Mouse (Mus musculus) hindbrain, embryonic 11.5 days (tissue): Measurements from ENCODE around the gene Gm5039. TPM values are rescaled to one million over a fixed set of nuclear protein-coding genes. Genes with fewer than 3 reads are reported as not detected.
"Not testable (repeated sequence)": the region's sequence is repeated elsewhere in the genome, so short reads cannot be mapped to it uniquely, and the experiment has no call there.

ENCODE experiments used
- ATAC-seq: fragments of 200-750 bp; cut with Nextera tagmentation; 2 replicates; pipeline ENCODE4 v1.8.0; 2017; ENCODE audit warnings: mild to moderate bottlenecking, moderate TSS enrichment, moderate library complexity; ENCODE audit not compliant: low FRiP score
- DNase-seq: peaks from one replicate; pipeline ENCODE4 v3.0.0-alpha.2; 2015; ENCODE audit warnings: low spot score
- H3K27ac ChIP-seq: fragments of 300-500 bp; sonication (generic); 2 replicates; pipeline ENCODE4 v1.5.1; 2014; ENCODE audit warnings: mild to moderate bottlenecking, low read depth, low read length
- H3K27me3 ChIP-seq: fragments of 300-500 bp; sonication (generic); 2 replicates; pipeline ENCODE4 v1.6.1; 2014; ENCODE audit warnings: mild to moderate bottlenecking, low read length, moderate library complexity, mixed read lengths; ENCODE audit not compliant: control insufficient read depth, insufficient read depth
- H3K36me3 ChIP-seq: fragments of 300-500 bp; sonication (generic); 2 replicates; pipeline ENCODE4 v1.6.1; 2014; ENCODE audit warnings: mild to moderate bottlenecking, low read length, moderate library complexity, mixed read lengths; ENCODE audit not compliant: control insufficient read depth, insufficient read depth
- H3K4me1 ChIP-seq: fragments of 300-500 bp; sonication (generic); replicated peaks from 2 replicates; pipeline ENCODE4 v1.6.1; 2014; ENCODE audit warnings: low read length, mixed read lengths; ENCODE audit not compliant: control insufficient read depth, insufficient read depth
- H3K4me2 ChIP-seq: fragments of 300-500 bp; sonication (generic); replicated peaks from 2 replicates; pipeline ENCODE4 v1.6.1; 2014; ENCODE audit warnings: mild to moderate bottlenecking, low read depth, low read length
- H3K4me3 ChIP-seq: fragments of 300-500 bp; sonication (generic); 2 replicates; pipeline ENCODE4 v1.5.1; 2014; ENCODE audit warnings: low read depth, low read length
- H3K9ac ChIP-seq: fragments of 300-500 bp; sonication (generic); 2 replicates; pipeline ENCODE4 v1.6.1; 2014; ENCODE audit warnings: low read depth, low read length
- H3K9me3 ChIP-seq: fragments of 300-500 bp; sonication (generic); 2 replicates; pipeline ENCODE4 v1.6.1; 2016; ENCODE audit warnings: low read length; ENCODE audit not compliant: control insufficient read depth
- WGBS: fragments of 180-500 bp; shearing (Covaris S2); extraction: QIAGEN DNeasy Blood & Tissue Kit; methylation state at CpG from one replicate; pipeline ENCODE4 v1.1.7; 2014; 5-methylcytosine and 5-hydroxymethylcytosine counted together
- polyA plus RNA-seq: library from polyadenylated mRNA; unstranded; fragments of >200 nt; fragmentation: Nextera tagmentation; extraction: Ambion mirVana; gene quantifications from 2 replicates; pipeline ENCODE4 v1.2.1, GENCODE M21; 2014

The Gm5039 gene
- polyA plus RNA-seq, 1 experiment from 2014 or later: not detected

GRCm38 (mm10) chr12:88341286-88341685 lies 17.5 kb upstream of the Gm5039 start:
- H3K9me3 ChIP-seq, H3K4me2 ChIP-seq, H3K36me3 ChIP-seq, H3K4me1 ChIP-seq, H3K27ac ChIP-seq, ATAC-seq, H3K27me3 ChIP-seq, DNase-seq, H3K4me3 ChIP-seq, H3K9ac ChIP-seq: not testable (repeated sequence)
- WGBS: 44% methylated on average over 2 of the region's 2 CpGs

GRCm38 (mm10) chr12:88336662-88337413 lies 13.0 kb upstream of the Gm5039 start:
- not testable (repeated sequence) for H3K4me1 ChIP-seq, H3K4me2 ChIP-seq, ATAC-seq, H3K27me3 ChIP-seq, DNase-seq, H3K4me3 ChIP-seq, H3K9me3 ChIP-seq, H3K9ac ChIP-seq, H3K36me3 ChIP-seq, H3K27ac ChIP-seq
- 82% methylated on average over 4 of the region's 4 CpGs for WGBS

- no peak overlapping the region for H3K4me3 ChIP-seq
- H3K4me2 ChIP-seq: no peak overlapping the region
- no peaks in the 10 kb centered on the region for H3K36me3 ChIP-seq
- ATAC-seq (no peak), DNase-seq (no peak)
- WGBS: 87% methylated on average over 3 of the region's 3 CpGs
- H3K4me1 ChIP-seq: no peaks in the 10 kb centered on the region
- no peak overlapping the region for H3K9ac ChIP-seq
- no peaks in the 10 kb centered on the region for H3K9me3 ChIP-seq
- no peak overlapping the region for H3K27ac ChIP-seq
- H3K27me3 ChIP-seq: no peaks in the 10 kb centered on the region
These were observed 9.3 kb downstream of the Gm5039 start for GRCm38 (mm10) chr12:88314556-88314955.

GRCm38 (mm10) chr12:88297171-88297570 lies 26.7 kb downstream of the Gm5039 start:
- not testable (repeated sequence) for H3K27ac ChIP-seq, ATAC-seq, H3K36me3 ChIP-seq, H3K4me2 ChIP-seq, H3K4me1 ChIP-seq, H3K27me3 ChIP-seq, H3K9ac ChIP-seq, DNase-seq, H3K4me3 ChIP-seq, H3K9me3 ChIP-seq
- WGBS: 82% methylated on average over 2 of the region's 2 CpGs

GRCm38 (mm10) chr12:88293082-88293481 lies 30.7 kb downstream of the Gm5039 start:
- H3K9me3 ChIP-seq, H3K27ac ChIP-seq, H3K4me3 ChIP-seq, ATAC-seq, H3K36me3 ChIP-seq, H3K4me2 ChIP-seq, H3K27me3 ChIP-seq, DNase-seq, H3K9ac ChIP-seq, H3K4me1 ChIP-seq: not testable (repeated sequence)
- 81% methylated on average over 4 of the region's 4 CpGs for WGBS

GRCm38 (mm10) chr12:88285224-88285623 lies 38.6 kb downstream of the Gm5039 start:
- WGBS: 98% methylated on average over 5 of the region's 5 CpGs
- H3K27me3 ChIP-seq, H3K4me3 ChIP-seq, H3K4me1 ChIP-seq, DNase-seq, H3K4me2 ChIP-seq, H3K9me3 ChIP-seq, H3K9ac ChIP-seq, ATAC-seq, H3K27ac ChIP-seq, H3K36me3 ChIP-seq: not testable (repeated sequence)

- H3K4me3 ChIP-seq, DNase-seq, H3K4me1 ChIP-seq, H3K27me3 ChIP-seq, H3K27ac ChIP-seq, H3K9me3 ChIP-seq, H3K4me2 ChIP-seq, H3K9ac ChIP-seq, ATAC-seq, H3K36me3 ChIP-seq: not testable (repeated sequence)
- WGBS: 88% methylated on average over 5 of the region's 5 CpGs
These were observed 49.4 kb downstream of the Gm5039 start, which contains the start of gene Gm5662 for GRCm38 (mm10) chr12:88274400-88274799. Gene Gm5662 (minus strand): TSS chr12:88274500.

Other genes with a start within 250 kb of the Gm5039 start
- not detected in 2 replicates for gene Gm16368, start 240.3 kb downstream of the Gm5039 start, polyA plus RNA-seq
- gene Gm10436, start 141.9 kb downstream of the Gm5039 start, polyA plus RNA-seq: not detected in 2 replicates
- gene Gm8332, start 73.9 kb downstream of the Gm5039 start, polyA plus RNA-seq: not detected in 2 replicates
- not detected in 2 replicates for gene Gm5662, start 49.5 kb downstream of the Gm5039 start, polyA plus RNA-seq
- 11.1 and 11.2 TPM in 2 replicates for gene Adck1, start 36.5 kb upstream of the Gm5039 start, polyA plus RNA-seq